Mouse (Mus musculus) testis, postnatal 14 days (tissue): ENCODE results near the gene Psap.
A peak's percentile ranks its signal among the peaks of the same experiment; 100 is the strongest.
"Not testable (repeated sequence)": the region's sequence is repeated elsewhere in the genome, so short reads cannot be mapped to it uniquely, and the experiment has no call there.

ENCODE experiments used
- DNase-seq: peaks from one replicate; pipeline ENCODE4 v3.0.0; 2021; ENCODE audit warnings: low spot score

The Psap gene

DNA sequence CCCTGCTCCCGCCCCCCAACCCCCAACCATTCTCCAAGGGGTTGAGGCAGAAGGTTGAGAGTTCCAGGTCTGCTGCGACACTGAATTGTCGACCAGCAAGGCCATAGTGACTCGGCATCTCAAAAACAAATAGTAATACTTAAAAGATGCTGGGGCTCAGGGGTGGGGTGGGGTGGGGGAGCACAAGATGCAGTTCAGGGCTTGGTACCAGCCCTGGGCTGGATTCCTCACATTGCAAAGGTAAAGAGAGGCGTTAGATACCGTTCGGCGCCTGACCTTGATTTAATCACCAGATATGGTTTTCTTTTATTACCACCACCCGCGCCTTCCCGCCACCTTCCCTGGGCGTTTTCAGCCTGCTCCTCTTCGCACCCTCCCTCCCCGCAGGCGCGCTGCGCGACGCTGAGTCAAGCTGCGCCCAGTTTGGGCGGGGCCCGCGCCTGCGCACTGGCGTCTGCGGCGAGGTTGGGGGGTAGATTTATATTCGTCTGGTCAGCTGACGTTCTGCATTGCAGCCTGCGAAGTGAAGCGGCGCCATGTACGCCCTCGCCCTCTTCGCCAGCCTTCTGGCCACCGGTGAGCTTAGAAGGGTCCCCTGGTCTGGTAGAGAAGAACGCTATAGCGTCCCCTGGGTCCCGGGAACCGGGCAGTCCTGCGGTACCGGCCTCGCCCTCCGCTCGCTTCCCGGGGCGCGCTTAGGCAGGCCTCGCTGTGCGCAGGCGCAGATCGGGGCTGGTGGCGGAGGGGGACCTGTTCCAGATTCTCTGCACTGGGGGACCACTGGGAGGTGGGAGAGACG is at the start of gene Psap:
TSS of gene Psap (plus strand) at position 421 of the 799 bp plus-strand sequence.
- DNase-seq = peak; percentile 93

DNA sequence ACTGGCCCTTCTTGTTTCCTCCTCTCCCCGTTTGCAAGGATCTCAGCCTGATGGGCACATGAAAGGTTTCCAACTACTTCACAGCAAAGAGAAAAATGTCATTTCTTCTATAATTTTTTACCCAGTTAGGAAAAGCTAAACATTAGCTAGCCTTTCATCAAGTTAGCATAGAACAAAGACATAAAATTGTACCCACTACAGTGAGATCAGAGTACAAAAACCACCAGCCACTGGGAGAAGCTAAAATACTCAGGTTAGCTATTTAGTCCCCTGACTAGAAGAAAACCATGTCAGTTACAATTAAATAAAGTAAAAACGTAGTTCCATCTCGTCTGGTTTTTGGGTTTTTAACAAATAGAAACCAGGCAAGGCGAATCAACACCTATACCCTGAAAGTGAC is 49.8 kb upstream of the Psap start:
- DNase-seq = no peak

- no peak for DNase-seq
Measured at GRCm38 (mm10) chr10:60229113-60229512, 48.3 kb upstream of the Psap start.

DNA sequence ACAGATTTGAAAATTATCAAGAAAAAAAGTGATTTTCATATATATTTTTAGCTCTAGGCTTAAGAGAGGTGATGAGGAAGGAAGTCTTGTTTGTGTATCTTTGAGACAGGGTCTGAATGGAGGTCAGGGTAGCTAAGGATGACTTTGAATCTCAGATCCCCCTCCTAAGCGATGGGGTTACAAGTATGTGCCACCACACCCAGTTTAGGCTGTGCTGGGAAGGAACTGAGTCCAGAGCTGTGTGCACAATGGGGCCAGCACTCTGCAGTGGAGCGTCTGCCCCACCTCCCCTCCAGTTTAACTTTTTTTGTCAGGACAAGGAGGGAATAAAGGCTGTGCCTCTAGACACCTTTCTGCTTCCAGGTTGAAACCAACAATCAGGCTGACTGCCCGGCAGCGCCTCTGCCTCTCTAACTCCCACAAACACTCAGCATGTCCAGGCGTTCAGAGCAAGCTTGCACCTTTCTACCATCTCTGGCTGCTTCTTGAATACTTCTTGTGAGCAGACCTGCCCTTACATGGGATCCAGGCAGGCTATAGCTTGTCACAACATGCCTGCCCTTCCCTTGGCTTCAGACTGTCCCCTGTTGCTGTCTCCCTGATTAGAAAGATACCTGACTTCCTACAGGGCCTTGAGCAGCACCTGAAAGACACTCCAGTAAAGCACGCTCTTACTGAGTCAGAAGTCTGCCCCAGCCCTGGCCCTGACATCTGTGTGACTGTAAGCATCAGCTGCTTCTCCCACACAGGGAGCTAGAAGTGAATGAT is 46.9 kb upstream of the Psap start:
- DNase-seq = no peak

- no peak for DNase-seq
Measured at GRCm38 (mm10) chr10:60234006-60234405, 43.4 kb upstream of the Psap start.

GRCm38 (mm10) chr10:60235876-60236275 is 41.6 kb upstream of the Psap start:
- DNase-seq = not testable (repeated sequence)

DNA sequence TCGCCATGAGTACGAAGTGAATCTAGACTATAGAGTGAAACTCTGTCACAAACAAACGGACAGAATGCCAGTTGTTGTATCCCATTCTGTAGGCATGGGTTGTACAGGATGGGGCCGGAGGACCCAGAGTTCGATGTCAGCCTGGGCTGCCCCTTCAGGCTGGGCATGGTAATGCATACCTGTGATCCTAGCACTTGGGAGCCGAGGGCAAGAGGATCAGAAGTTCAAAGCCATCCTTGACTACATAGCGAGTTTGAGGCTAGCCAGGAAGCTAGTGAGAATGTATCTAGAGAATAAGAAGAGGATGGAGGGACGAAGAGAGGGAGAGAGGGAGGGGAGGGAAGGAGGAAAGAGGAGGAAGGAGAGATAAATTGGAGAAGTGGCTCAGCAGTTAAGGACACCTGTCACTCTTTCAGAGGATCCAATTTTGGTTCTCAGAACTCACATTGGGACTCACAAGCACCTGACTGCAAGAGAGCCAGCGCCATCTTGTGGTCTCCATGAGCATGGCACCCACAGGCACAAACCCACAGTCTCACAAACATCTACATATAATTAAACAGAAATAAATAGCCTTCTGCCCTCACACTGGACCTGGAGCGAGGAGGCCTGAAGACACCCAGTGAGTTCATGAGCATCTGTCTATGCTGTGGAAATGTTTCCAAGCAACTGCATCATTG is 39.8 kb upstream of the Psap start:
- DNase-seq = peak; percentile 46

DNA sequence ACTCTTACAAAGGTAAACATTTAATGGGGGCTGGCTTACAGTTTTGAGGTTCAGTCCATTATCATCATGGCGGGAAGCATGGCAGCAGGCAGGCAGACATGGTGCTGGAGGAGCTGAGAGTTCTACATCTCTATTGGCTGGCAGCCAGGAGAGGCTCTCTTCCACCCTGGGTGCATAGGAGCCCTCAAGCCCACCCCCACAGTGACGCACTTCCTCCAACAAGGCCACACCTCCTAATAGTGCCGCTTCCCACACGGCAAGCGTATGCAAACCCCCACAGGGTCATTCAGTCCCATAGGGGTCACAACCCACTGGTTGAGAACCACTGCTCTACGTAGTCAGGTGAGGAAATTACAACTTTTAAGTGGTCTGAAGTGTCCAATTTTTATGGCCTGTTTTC is 37.0 kb upstream of the Psap start:
- no peak for DNase-seq

GRCm38 (mm10) chr10:60243941-60244340 is 33.5 kb upstream of the Psap start:
- DNase-seq = no peak

DNA sequence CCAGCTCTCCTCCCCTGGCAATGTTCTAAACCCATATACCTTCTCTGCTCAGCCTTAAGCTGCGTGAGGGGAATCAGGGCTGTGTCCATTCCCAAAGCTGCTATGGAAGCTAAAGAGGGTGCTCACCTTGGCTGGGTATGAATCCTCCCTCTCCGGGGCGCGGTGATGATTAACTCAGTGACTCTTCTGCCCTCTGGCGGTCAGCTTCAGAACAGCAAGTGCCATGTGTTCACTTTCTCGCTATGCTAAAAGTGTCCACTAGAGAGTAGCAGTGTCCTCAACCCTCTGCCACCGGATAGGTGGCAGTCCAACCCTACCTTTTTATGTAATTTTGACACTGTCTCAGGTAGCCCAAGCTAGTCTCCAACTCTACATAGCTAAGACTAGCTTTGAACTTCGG is 32.4 kb upstream of the Psap start:
- DNase-seq = peak; percentile 82

- no peak for DNase-seq
Measured at GRCm38 (mm10) chr10:60245635-60246034, 31.8 kb upstream of the Psap start.

- DNase-seq = peak; percentile 67
Measured at GRCm38 (mm10) chr10:60246519-60246918, 30.9 kb upstream of the Psap start.

DNA sequence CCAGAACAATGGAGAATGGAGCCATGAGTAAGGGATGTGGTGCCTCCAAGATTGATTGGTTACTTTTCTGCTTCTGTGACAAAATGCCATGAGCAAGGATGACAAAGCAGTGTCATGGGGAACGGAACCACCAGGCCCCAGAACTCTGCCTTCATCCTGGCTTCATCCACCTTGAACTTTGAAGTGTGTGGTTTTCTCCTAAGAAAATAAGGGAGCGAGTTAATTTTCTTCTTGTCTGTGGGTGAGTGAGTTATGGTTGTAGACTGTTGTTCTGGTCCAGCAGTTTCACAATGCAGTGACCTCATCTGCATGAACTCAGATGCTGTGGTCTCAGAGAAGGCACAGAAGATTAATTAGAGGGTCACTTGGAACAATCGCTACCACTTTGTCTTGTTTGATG is 29.1 kb upstream of the Psap start:
- not testable (repeated sequence) for DNase-seq

GRCm38 (mm10) chr10:60250426-60250965 is 26.9 kb upstream of the Psap start:
- no peak for DNase-seq

- DNase-seq = no peak
Measured at GRCm38 (mm10) chr10:60252187-60252586, 25.2 kb upstream of the Psap start.

GRCm38 (mm10) chr10:60252606-60253005 is 24.8 kb upstream of the Psap start:
- DNase-seq = no peak

- no peak for DNase-seq
Measured at GRCm38 (mm10) chr10:60256088-60256487, 21.3 kb upstream of the Psap start.

DNA sequence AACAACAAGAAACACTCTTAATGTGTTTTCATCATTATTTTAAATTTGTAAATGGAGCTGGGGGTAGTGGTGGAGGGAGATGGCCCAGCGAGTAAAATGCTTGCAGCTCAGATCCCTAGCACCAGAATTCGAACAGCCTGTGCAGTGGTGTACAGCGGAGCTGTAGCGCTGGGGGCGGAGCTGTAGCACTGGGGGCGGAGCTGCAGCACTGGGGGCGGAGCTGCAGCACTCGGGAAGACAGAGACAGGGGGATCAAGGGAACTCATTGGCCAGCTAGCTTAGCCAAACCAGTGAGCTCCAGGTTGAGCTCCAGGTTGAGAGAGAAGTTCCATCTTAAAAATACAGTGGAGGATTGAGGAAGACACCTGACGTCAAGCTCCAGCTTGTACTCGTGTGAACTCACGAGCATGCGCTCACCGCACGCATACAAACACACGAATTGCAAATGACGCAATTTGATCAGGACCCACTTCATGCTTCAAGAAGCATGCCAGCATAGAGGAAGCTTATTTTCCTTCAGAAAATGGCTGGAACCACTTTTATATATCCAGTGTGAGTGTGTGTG is 20.1 kb upstream of the Psap start:
- DNase-seq = no peak

GRCm38 (mm10) chr10:60260557-60261294 is 16.7 kb upstream of the Psap start:
- DNase-seq = no peak

DNA sequence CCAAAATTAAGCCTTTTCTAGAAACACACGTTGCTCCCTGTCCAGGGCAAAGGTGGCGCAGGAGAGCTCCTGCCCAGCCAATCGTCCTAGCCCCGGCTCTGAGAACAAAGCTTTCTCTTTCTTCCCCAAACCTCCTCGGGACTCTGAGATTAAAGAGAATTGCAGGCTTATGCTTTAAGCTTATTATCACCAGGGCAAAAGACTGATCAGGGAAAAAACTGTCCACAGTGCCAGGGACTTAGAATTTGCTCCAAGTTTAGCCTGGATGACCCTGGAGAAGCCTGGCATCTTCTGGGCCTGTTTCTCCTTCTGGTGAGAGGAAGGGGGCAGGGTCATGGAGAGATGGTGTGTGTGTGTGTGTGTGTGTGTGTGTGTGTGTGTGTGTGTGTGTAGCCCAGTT is 15.9 kb upstream of the Psap start:
- peak; percentile 53 for DNase-seq

GRCm38 (mm10) chr10:60262386-60262785 is 15.0 kb upstream of the Psap start:
- peak; percentile 86 for DNase-seq
